Mouse (Mus musculus) spleen, postnatal 0 days (tissue): Measurements from ENCODE around the gene Rpl12. TPM values are rescaled to one million over a fixed set of nuclear protein-coding genes. Genes with fewer than 3 reads are reported as not detected.

ENCODE experiments used
- polyA plus RNA-seq: library from polyadenylated mRNA; unstranded; fragments of >200 nt; fragmentation: Nextera tagmentation; extraction: Ambion mirVana; gene quantifications from 2 replicates; pipeline ENCODE4 v1.2.1, GENCODE M21; 2015

The Rpl12 gene
- 200 and 203 TPM in 2 replicates for polyA plus RNA-seq

DNA sequence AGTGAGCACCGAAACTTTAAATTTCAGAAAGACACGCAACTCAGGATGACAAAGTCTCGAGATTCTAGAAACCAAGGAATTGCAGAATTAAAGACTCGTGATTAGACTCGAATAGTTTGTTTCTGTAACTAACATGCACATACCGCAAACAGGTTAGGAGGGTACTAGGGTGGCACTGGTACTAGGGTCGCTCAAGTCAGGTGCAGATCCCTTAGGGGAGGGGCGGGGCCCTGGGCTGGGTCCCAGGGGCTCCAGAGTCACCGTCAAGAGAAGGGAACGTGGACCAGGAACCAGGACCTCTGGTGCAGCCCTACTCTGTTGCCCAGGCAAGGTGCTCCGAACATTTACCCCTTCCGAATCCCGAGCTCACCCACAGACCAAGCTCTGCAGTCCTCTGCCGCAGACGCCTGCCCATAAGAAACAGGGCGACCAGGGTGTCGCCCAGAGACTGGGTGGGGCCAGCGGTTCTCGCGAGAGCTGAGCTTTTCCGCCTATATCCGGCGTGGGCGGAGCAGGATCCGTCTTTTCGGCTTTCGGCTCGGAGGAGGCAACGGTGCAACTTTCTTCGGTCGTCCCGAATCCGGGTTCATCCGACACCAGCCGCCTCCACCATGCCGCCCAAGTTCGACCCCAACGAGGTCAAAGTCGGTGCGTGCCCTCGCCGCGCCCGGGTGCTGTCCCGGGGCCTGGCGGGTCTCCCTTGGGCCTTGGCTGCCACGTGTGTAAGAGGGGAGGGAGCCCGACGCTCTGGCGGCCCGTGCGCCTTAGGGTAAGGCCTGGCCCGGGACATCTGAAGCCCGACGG lies at the start of gene Rpl12, which contains the start of gene Lrsam1:
Gene Rpl12, plus strand, starts transcription at position 368 of the 804 bp plus-strand sequence.
Gene Lrsam1, minus strand, starts transcription at position 423 of the 804 bp plus-strand sequence.

DNA sequence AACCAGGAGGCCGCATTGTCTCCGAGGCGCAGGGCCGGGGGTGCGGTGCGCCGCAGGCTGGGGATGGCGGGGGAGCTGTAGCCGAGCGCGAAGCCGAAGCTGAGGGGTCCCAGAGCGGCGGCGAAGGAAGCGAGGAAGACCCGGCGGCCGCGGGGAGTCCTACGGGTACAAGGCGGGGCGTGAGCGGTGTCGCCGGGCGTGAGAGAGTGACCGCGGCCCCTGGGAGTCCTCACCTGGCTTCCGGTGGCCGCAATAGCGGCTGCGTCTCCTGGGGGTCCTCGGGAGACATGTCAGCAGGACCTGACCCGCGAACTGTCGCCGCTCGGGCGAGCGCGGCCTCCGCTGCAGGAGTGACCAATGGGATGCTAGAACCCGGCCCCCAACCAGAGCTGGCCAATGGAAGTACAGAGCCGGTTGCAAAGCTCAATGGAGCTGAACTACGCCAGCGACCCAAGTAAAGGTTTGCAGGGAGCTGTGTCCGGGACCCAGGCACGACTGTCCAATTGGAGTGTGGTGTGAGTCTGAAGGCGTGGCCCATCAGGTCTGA lies 20.4 kb downstream of the Rpl12 start, which contains the start of gene Slc2a8:
Gene Slc2a8, minus strand, starts transcription at position 359 of the 547 bp plus-strand sequence.

Other genes starting within 250 kb of the Rpl12 start
- 71.1 and 76.8 TPM in 2 replicates for gene Cdk9, start 248.5 kb upstream of the Rpl12 start, polyA plus RNA-seq
- gene Sh2d3c, start 240.5 kb upstream of the Rpl12 start, polyA plus RNA-seq: 21.4 and 28.6 TPM in 2 replicates
- gene 6330409D20Rik, start 220.5 kb upstream of the Rpl12 start, polyA plus RNA-seq: 0.41 TPM in 1 of 2 replicates, not detected in the other
- 23.5 and 29.9 TPM in 2 replicates for gene Tor2a, start 204.3 kb upstream of the Rpl12 start, polyA plus RNA-seq
- gene Ttc16, start 185.9 kb upstream of the Rpl12 start, polyA plus RNA-seq: 0.05 and 0.17 TPM in 2 replicates
- gene Ptrh1, start 185.8 kb upstream of the Rpl12 start, polyA plus RNA-seq: 2.4 and 3.0 TPM in 2 replicates
- gene Cfap157, start 177.1 kb upstream of the Rpl12 start, polyA plus RNA-seq: 0.12 and 0.37 TPM in 2 replicates
- gene Stxbp1, start 114.3 kb upstream of the Rpl12 start, polyA plus RNA-seq: 5.5 and 6.8 TPM in 2 replicates
- gene Fam129b, start 85.4 kb upstream of the Rpl12 start, polyA plus RNA-seq: 12.4 and 16.1 TPM in 2 replicates
- 2.7 TPM in 2 replicates for gene Lrsam1, start 55 bp downstream of the Rpl12 start, polyA plus RNA-seq
- gene Slc2a8, start 20.5 kb downstream of the Rpl12 start, polyA plus RNA-seq: 15.5 and 17.9 TPM in 2 replicates
- gene Garnl3, start 170.1 kb downstream of the Rpl12 start, polyA plus RNA-seq: 5.0 and 6.6 TPM in 2 replicates